In genomic region chr10:68121960-68122359, GRCm38 (mm10) we compare ENCODE assay signal across 14 mouse cellular contexts.
DNase-seq lines count a peak whose midpoint lies in the region; ATAC-seq lines count a peak whose summit lies in the region.
"Had no signal": no experiment of that assay in that cellular context is flagged by ENCODE, and none has a peak within 500 bp of the region (broad histone marks: within the 10 kb centered on the region; RNA-seq: fewer than 3 reads in every experiment).

No protein-coding gene starts in this region.

- no peak for ATAC-seq in intestine, embryonic 16.5 days
- ATAC-seq: midbrain, embryonic 13.5 days had no signal

- H3K4me2 ChIP-seq in intestine, embryonic 16.5 days (ENCODE audit: low read depth, low read length) = no peak overlapping the region
- H3K4me2 ChIP-seq: embryonic facial prominence, embryonic 13.5 days; limb, embryonic 13.5 days; lung, embryonic 15.5 days; midbrain, embryonic 13.5 days had no signal

- H3K9me3 ChIP-seq in intestine, embryonic 16.5 days (ENCODE audit: control insufficient read depth, low read length) = no peaks in the 10 kb centered on the region
- H3K9me3 ChIP-seq: embryonic facial prominence, embryonic 13.5 days; forebrain, embryonic 10.5 days; limb, embryonic 13.5 days; lung, embryonic 15.5 days; midbrain, embryonic 13.5 days had no signal

- H3K4me1 ChIP-seq in intestine, embryonic 16.5 days (ENCODE audit: control insufficient read depth, insufficient read depth, low read length) = peaks cover 3% of the 10 kb centered on the region; the same call in 1 of the 2 replicates

- H3K27me3 ChIP-seq in intestine, embryonic 16.5 days (replicated peaks; ENCODE audit: control insufficient read depth, insufficient read depth, low read length) = no peaks in the 10 kb centered on the region
- H3K27me3 ChIP-seq: embryonic facial prominence, embryonic 13.5 days; limb, embryonic 13.5 days; lung, embryonic 15.5 days; midbrain, embryonic 13.5 days had no signal

- no peak overlapping the region for H3K27ac ChIP-seq in intestine, embryonic 16.5 days (ENCODE audit: low read length)
- H3K27ac ChIP-seq: embryonic facial prominence, embryonic 13.5 days; forebrain, embryonic 10.5 days; limb, embryonic 13.5 days; lung, embryonic 15.5 days; midbrain, embryonic 13.5 days had no signal

- DNase-seq in lung, adult 18-20 months = peak; percentile 51 to 68
- no peak for DNase-seq in lung, postnatal 4 days
- peak; percentile 37 for DNase-seq in gastrocnemius, postnatal 14 days
- DNase-seq in heart, postnatal 10 days = peak; percentile 75 to 86
- DNase-seq in skeletal muscle tissue, adult 2 months (ENCODE audit: low read depth, low spot score) = peak; percentile 83
- no peak for DNase-seq in thymus, postnatal 10 days (ENCODE audit: low spot score in 2 of 2)
- DNase-seq: adrenal gland, adult 8-10 months; kidney, adult 9 months had no signal

- no peak overlapping the region for H3K9ac ChIP-seq in intestine, embryonic 16.5 days (ENCODE audit: low read depth, low read length)
- H3K9ac ChIP-seq: embryonic facial prominence, embryonic 13.5 days; limb, embryonic 13.5 days; lung, embryonic 15.5 days; midbrain, embryonic 13.5 days had no signal

- intact Hi-C loops in gastrocnemius, postnatal 14 days (cut with DNase I; ENCODE audit: low total_unique reads) = no loop called here
- intact Hi-C loops in heart, postnatal 10 days (cut with DNase I) = no loop called here

- WGBS in intestine, embryonic 16.5 days = 83% methylated on average over 4 of the region's 4 CpGs

- H3K36me3 ChIP-seq in intestine, embryonic 16.5 days (ENCODE audit: control insufficient read depth, insufficient read depth, low read length) = no peaks in the 10 kb centered on the region; the same call in 1 of the 2 replicates

- no peak overlapping the region for H3K4me3 ChIP-seq in intestine, embryonic 16.5 days (ENCODE audit: low read length)
- H3K4me3 ChIP-seq: embryonic facial prominence, embryonic 13.5 days; forebrain, embryonic 10.5 days; limb, embryonic 13.5 days; lung, embryonic 15.5 days; midbrain, embryonic 13.5 days had no signal

Comparison
In these comparisons a context has a peak if more than half of its experiments do, and no peak if none do; other contexts are left out.
1. DNase-seq: peak in lung, adult 18-20 months (2 of 2), gastrocnemius, postnatal 14 days (single experiment), heart, postnatal 10 days (2 of 2) and skeletal muscle tissue, adult 2 months (single experiment); none in lung, postnatal 4 days (0 of 2) and thymus, postnatal 10 days (0 of 2).